Comparison of ENCODE assay signal across 9 mouse cellular contexts in the genomic region with DNA sequence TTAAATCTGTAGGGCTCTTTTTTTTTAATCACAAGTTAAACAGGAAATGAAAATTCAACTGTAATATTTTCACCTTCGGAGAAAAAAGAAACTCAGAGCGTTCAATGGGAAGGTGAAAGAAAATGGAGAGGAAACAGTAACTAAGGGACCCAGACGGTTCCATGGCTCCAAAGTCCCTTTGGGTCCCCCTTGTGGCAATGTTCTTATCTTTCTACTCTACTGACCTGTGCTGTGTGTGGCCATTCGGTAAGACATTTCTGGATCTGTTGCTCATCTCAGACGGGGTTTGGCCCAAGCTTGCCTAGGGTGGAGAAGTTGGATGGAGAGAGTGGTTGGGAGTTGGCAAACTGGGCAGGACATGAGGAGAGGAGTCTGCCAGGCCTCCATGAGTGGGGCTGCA.
DNase-seq lines count a peak whose midpoint lies in the region; ATAC-seq and TF ChIP-seq lines count a peak whose summit lies in the region.
"Had no signal": no experiment of that assay in that cellular context is flagged by ENCODE, and none has a peak within 500 bp of the region (broad histone marks: within the 10 kb centered on the region; RNA-seq: fewer than 3 reads in every experiment).

No protein-coding gene starts in this region.

- no peak overlapping the region for H3K4me3 ChIP-seq in kidney, adult 2 months (ENCODE audit: insufficient read depth, low read depth, low read length)
- no peak overlapping the region for H3K4me3 ChIP-seq in limb, embryonic 15.5 days

- peak; percentile 70 to 72 for DNase-seq in cerebellum, postnatal 14 days
- no peak for DNase-seq in cerebellum, adult 9-11 months
- DNase-seq in kidney, postnatal 10 days: peak; percentile 27
- no peak for DNase-seq in kidney, adult 2 months
- peak; percentile 45 for DNase-seq in brain, embryonic 14.5 days (ENCODE audit: low read depth)
- DNase-seq in urinary bladder, adult 2 months (ENCODE audit: low spot score): no peak
- no peak for DNase-seq in adrenal gland, adult 8-10 months
- DNase-seq: adrenal gland, postnatal 10 days had no signal

- no peaks in the 10 kb centered on the region for H3K9me3 ChIP-seq in limb, embryonic 15.5 days

- 51% methylated on average over 5 of the region's 5 CpGs for WGBS in kidney, adult 2 months
- WGBS in limb, embryonic 15.5 days: 51% methylated on average over 5 of the region's 5 CpGs

- no peaks in the 10 kb centered on the region for H3K4me1 ChIP-seq in kidney, adult 2 months (ENCODE audit: control insufficient read depth, insufficient read depth, low read length)
- H3K4me1 ChIP-seq in limb, embryonic 15.5 days: 0 out of 2 replicates have a peak, but pooled peaks cover 5% of the 10 kb centered on the region

- TF ChIP-seq POLR2A in kidney, adult 2 months (IDR thresholded peaks at IDR 0.05; ENCODE audit: low read depth, low read length): no peak
- no peak for TF ChIP-seq POLR2A in brain, embryonic 14.5 days (IDR thresholded peaks at IDR 0.05; ENCODE audit: borderline replicate concordance, extremely low read depth, insufficient read depth, insufficient read length, poor library complexity, severe bottlenecking)

- H3K27ac ChIP-seq in kidney, adult 2 months (ENCODE audit: insufficient read depth, low read depth, low read length): no peak overlapping the region
- no peak overlapping the region for H3K27ac ChIP-seq in limb, embryonic 15.5 days

- H3K27me3 ChIP-seq in kidney, adult 2 months (replicated peaks; ENCODE audit: control insufficient read depth, insufficient read depth, low read length): no peaks in the 10 kb centered on the region
- H3K27me3 ChIP-seq in limb, embryonic 15.5 days: no peaks in the 10 kb centered on the region

- no peak overlapping the region for H3K9ac ChIP-seq in limb, embryonic 15.5 days

- no peak for ATAC-seq in limb, embryonic 15.5 days (ENCODE audit: insufficient number of reproducible peaks, low FRiP score, low TSS enrichment, low read depth)

- H3K36me3 ChIP-seq in kidney, adult 2 months (ENCODE audit: control insufficient read depth, insufficient read depth, low read length): no peaks in the 10 kb centered on the region
- H3K36me3 ChIP-seq in limb, embryonic 15.5 days: no peaks in the 10 kb centered on the region

- no peak for TF ChIP-seq CTCF in kidney, adult 2 months (conservative IDR thresholded peaks at IDR 0.05; ENCODE audit: insufficient read depth, insufficient read length, low read depth, low read length)
- peak; percentile 38; the same call in 1 of the 2 replicates for TF ChIP-seq CTCF in brain, embryonic 14.5 days (IDR thresholded peaks at IDR 0.05; ENCODE audit: borderline replicate concordance, extremely low read depth, insufficient read depth, insufficient read length)

- peak overlapping the region; percentile 5; the same call in 1 of the 2 replicates for H3K4me2 ChIP-seq in limb, embryonic 15.5 days

Comparison
In these comparisons a context has a peak if more than half of its experiments do, and no peak if none do; other contexts are left out.
1. DNase-seq: peak in cerebellum, postnatal 14 days (2 of 2), kidney, postnatal 10 days (single experiment) and brain, embryonic 14.5 days (single experiment); none in cerebellum, adult 9-11 months (single experiment), kidney, adult 2 months (single experiment), urinary bladder, adult 2 months (single experiment) and adrenal gland, adult 8-10 months (single experiment).